In the genomic region with DNA sequence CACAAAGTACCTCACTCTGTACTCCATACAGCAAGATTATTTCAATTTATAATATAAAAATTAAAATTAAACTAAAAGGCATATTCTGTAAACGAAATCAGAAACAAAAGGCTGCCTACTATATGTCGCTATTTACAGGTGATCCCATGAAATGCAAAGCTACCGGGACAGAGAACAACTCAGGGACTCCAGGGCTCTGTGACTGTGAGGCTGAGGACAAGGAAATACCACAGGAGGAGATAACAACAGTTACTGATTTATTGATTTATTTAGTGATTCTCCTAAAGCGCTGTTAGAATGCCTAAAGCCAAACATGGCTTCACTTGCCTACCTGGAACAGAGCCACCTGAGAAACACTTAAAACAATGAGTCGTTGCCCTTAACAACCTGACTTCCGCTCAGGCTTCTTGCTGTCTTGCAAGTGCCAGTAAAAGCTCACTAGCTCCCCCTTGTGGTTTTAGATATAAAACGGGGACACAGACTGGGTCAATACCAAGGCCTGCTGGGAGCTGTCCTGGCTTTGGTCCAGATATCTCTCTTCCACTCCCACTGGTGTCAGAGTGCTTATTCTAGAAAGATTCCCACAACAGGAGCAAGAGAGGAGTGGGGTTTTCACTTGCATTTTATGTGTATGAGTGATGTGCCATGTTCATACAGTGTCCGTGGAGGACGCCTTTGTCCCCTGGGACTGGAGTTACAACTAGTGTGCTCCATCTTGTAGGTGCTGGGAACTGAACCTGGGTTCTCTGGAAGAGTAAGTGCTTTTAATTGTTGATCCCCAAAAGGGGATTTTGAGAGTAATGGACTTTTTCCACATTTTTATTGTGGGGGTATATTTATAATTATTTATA, we compare ENCODE assay signal across 8 mouse cellular contexts. TPM values are rescaled to one million over a fixed set of nuclear protein-coding genes. Genes with fewer than 3 reads are reported as not detected.
DNase-seq lines count a peak whose midpoint lies in the region; ATAC-seq and TF ChIP-seq lines count a peak whose summit lies in the region.

No protein-coding gene starts in this region.

- dilution Hi-C loops in CH12.LX (cut with MboI; ENCODE audit: extremely low pct_ligation_motif_present, extremely low pct_unique_long_range_greater_than_20kb, low sequenced_read_pairs) = no loop called here

- peak; percentile 82 for ATAC-seq in heart, postnatal 0 days (ENCODE audit: insufficient read depth, low read depth)
- peak; percentile 68 for ATAC-seq in liver, embryonic 12.5 days

- H3K4me3 ChIP-seq in CH12.LX (replicated peaks in 1 of 3; ENCODE audit: low read depth in 2 of 3, low read length in 2 of 3, poor library complexity in 1 of 3) = no peak overlapping the region
- H3K4me3 ChIP-seq in forebrain, embryonic 10.5 days = no peak overlapping the region
- H3K4me3 ChIP-seq in heart, postnatal 0 days (ENCODE audit: low read depth, low read length) = no peak overlapping the region
- H3K4me3 ChIP-seq in liver, embryonic 12.5 days = no peak overlapping the region

- no peaks in the 10 kb centered on the region for H3K9me3 ChIP-seq in CH12.LX (replicated peaks; ENCODE audit: low read length)
- no peaks in the 10 kb centered on the region for H3K9me3 ChIP-seq in forebrain, embryonic 10.5 days
- H3K9me3 ChIP-seq in heart, postnatal 0 days (replicated peaks; ENCODE audit: control insufficient read depth, low read length) = no peaks in the 10 kb centered on the region
- H3K9me3 ChIP-seq in liver, embryonic 12.5 days (replicated peaks) = no peaks in the 10 kb centered on the region

- DNase-seq in CH12.LX (ENCODE audit: extremely low read depth) = peak; percentile 96
- peak; percentile 95 for DNase-seq in brain, adult 2 months (ENCODE audit: low read depth, low spot score)
- peak; percentile 66 for DNase-seq in forebrain, embryonic 10.5 days (ENCODE audit: extremely low spot score, low spot score)
- peak; percentile 87 for DNase-seq in heart, postnatal 0 days (ENCODE audit: low spot score)
- DNase-seq in kidney, postnatal 14 days = peak; percentile 86
- peak; percentile 68 for DNase-seq in neural tube, embryonic 10.5 days (ENCODE audit: extremely low spot score, low spot score)
- DNase-seq in telencephalon, adult 2 months (ENCODE audit: low read depth, low spot score) = peak; percentile 84

- TF ChIP-seq EP300 in CH12.LX (IDR thresholded peaks at IDR 0.05; ENCODE audit: low read length) = no peak
- TF ChIP-seq EP300 in heart, postnatal 0 days (IDR thresholded peaks at IDR 0.05; ENCODE audit: low read depth) = no peak

- peaks cover 13 to 45% of the 10 kb centered on the region in 2 experiments for H3K4me1 ChIP-seq in CH12.LX (ENCODE audit: control insufficient read depth in 1 of 2, insufficient read depth in 2 of 2)
- peaks cover 9% of the 10 kb centered on the region for H3K4me1 ChIP-seq in forebrain, embryonic 10.5 days
- peaks cover 7% of the 10 kb centered on the region for H3K4me1 ChIP-seq in heart, postnatal 0 days (ENCODE audit: control insufficient read depth, insufficient read depth)
- peaks cover 44% of the 10 kb centered on the region for H3K4me1 ChIP-seq in liver, embryonic 12.5 days

- in situ Hi-C loops in CH12.LX (cut with MboI; ENCODE audit: low pct_ligation_motif_present, low pct_unique_long_range_greater_than_20kb, low sequenced_read_pairs) = loop anchor here (5.0 kb wide), 1 partner anchor 33 kb away; the partner anchor contains the start of gene Pml

- H3K79me2 ChIP-seq in CH12.LX (replicated peaks; ENCODE audit: control insufficient read depth, extremely low read depth, insufficient read depth, poor library complexity, severe bottlenecking) = no peaks in the 10 kb centered on the region

- no peak overlapping the region for H3K27ac ChIP-seq in CH12.LX (ENCODE audit: insufficient read depth, low read depth)
- no peak overlapping the region for H3K27ac ChIP-seq in forebrain, embryonic 10.5 days
- H3K27ac ChIP-seq in heart, postnatal 0 days (ENCODE audit: low read depth) = no peak overlapping the region
- H3K27ac ChIP-seq in liver, embryonic 12.5 days = no peak overlapping the region

- peak; percentile 96 for TF ChIP-seq RAD21 in CH12.LX (IDR thresholded peaks at IDR 0.05; ENCODE audit: low read depth, low read length)

- H3K4me2 ChIP-seq in CH12.LX (ENCODE audit: insufficient read depth, low read depth, poor library complexity, severe bottlenecking) = no peak overlapping the region
- no peak overlapping the region for H3K4me2 ChIP-seq in heart, postnatal 0 days (ENCODE audit: low read depth, low read length)
- H3K4me2 ChIP-seq in liver, embryonic 12.5 days = 0 out of 2 replicates have a peak overlapping the region, but pooled peaks have one; percentile 18

- TF ChIP-seq CTCF in CH12.LX (conservative IDR thresholded peaks at IDR 0.05 in 1 of 2, IDR thresholded peaks at IDR 0.05 in 1 of 2; ENCODE audit: low read depth in 2 of 2, low read length in 2 of 2) = peak; percentile 87 to 95
- peak; percentile 86 for TF ChIP-seq CTCF in heart, postnatal 0 days (IDR thresholded peaks at IDR 0.05; ENCODE audit: low read depth)

- 40% methylated on average over 9 of the region's 9 CpGs for WGBS in forebrain, embryonic 10.5 days
- 36% methylated on average over 9 of the region's 9 CpGs for WGBS in heart, postnatal 0 days
- WGBS in liver, embryonic 12.5 days (ENCODE audit: insufficient replicate concordance) = 32% methylated on average over 9 of the region's 9 CpGs

- no peak overlapping the region for H3K9ac ChIP-seq in CH12.LX (ENCODE audit: insufficient read depth, low read depth)
- H3K9ac ChIP-seq in heart, postnatal 0 days (replicated peaks; ENCODE audit: low read depth, low read length) = no peak overlapping the region
- no peak overlapping the region for H3K9ac ChIP-seq in liver, embryonic 12.5 days

- no peak for TF ChIP-seq POLR2A in CH12.LX (IDR thresholded peaks at IDR 0.05; ENCODE audit: low read depth, low read length)

- no peaks in the 10 kb centered on the region for H3K36me3 ChIP-seq in CH12.LX (replicated peaks in 1 of 2; ENCODE audit: control insufficient read depth in 1 of 2, insufficient read depth in 1 of 2, low read length in 1 of 2)
- no peaks in the 10 kb centered on the region for H3K36me3 ChIP-seq in forebrain, embryonic 10.5 days (replicated peaks)
- no peaks in the 10 kb centered on the region for H3K36me3 ChIP-seq in heart, postnatal 0 days (replicated peaks; ENCODE audit: control insufficient read depth, insufficient read depth, low read length)
- H3K36me3 ChIP-seq in liver, embryonic 12.5 days = no peaks in the 10 kb centered on the region

- no peaks in the 10 kb centered on the region for H3K27me3 ChIP-seq in CH12.LX (replicated peaks)
- no peaks in the 10 kb centered on the region for H3K27me3 ChIP-seq in forebrain, embryonic 10.5 days (ENCODE audit: poor library complexity, severe bottlenecking)
- no peaks in the 10 kb centered on the region for H3K27me3 ChIP-seq in heart, postnatal 0 days (ENCODE audit: control insufficient read depth, insufficient read depth, low read length)
- peaks cover 3% of the 10 kb centered on the region; the same call in 1 of the 2 replicates for H3K27me3 ChIP-seq in liver, embryonic 12.5 days (replicated peaks)

TF ChIP-seq in CH12.LX, 34 proteins besides CTCF, POLR2A, EP300 and RAD21 (continues in another document):
- TF ChIP-seq MYC (IDR thresholded peaks at IDR 0.05; ENCODE audit: low read depth, low read length) = 0 out of 2 replicates have a peak, but pooled peaks have one; percentile 31
- TF ChIP-seq SIN3A (IDR thresholded peaks at IDR 0.05; ENCODE audit: low read length) = no peak
- no peak for TF ChIP-seq MAZ (IDR thresholded peaks at IDR 0.05; ENCODE audit: low read depth, low read length)
- TF ChIP-seq ETS1 (conservative IDR thresholded peaks at IDR 0.05; ENCODE audit: low read depth, low read length) = no peak
- no peak for TF ChIP-seq USF1 (IDR thresholded peaks at IDR 0.05; ENCODE audit: low read depth, low read length)
- TF ChIP-seq MEF2A (IDR thresholded peaks at IDR 0.05; ENCODE audit: borderline replicate concordance, low read depth, low read length) = 0 out of 2 replicates have a peak, but pooled peaks have one; percentile 48
- 0 out of 2 replicates have a peak, but pooled peaks have one; percentile 4 for TF ChIP-seq USF2 (conservative IDR thresholded peaks at IDR 0.05; ENCODE audit: low read depth, low read length)
- no peak for TF ChIP-seq CHD2 (IDR thresholded peaks at IDR 0.05; ENCODE audit: low read length)
- peak; percentile 21; the same call in 1 of the 2 replicates for TF ChIP-seq MAFK (IDR thresholded peaks at IDR 0.05; ENCODE audit: insufficient replicate concordance, low read length)
- no peak for TF ChIP-seq POLR2AphosphoS2 (IDR thresholded peaks at IDR 0.05; ENCODE audit: low read depth, low read length)
- no peak for TF ChIP-seq ZNF384 (IDR thresholded peaks at IDR 0.05; ENCODE audit: low read depth, low read length)
- no peak for TF ChIP-seq CHD1 (IDR thresholded peaks at IDR 0.05; ENCODE audit: low read depth, low read length)

RNA-seq across cellular contexts. Expression of gene Stoml1, which starts 27.5 kb away (rescaled TPM):
- 40.7 and 41.1 TPM in 2 replicates for total RNA-seq in CH12.LX (2012; rRNA removed)
- 35.3 and 35.4 TPM in 2 replicates for total RNA-seq in CH12.LX (2014; rRNA removed)
- 34.0 and 35.4 TPM in 2 replicates for polyA plus RNA-seq in CH12.LX (2012; ENCODE audit: insufficient read length, low read depth)
- 24.8 and 28.8 TPM in 2 replicates for polyA plus RNA-seq in forebrain, embryonic 10.5 days (2016; fragmentation: Nextera tagmentation; extraction: Ambion mirVana)
- 16.4 and 52.8 TPM in 2 replicates for total RNA-seq in heart, postnatal 0 days (2014; rRNA removed; ENCODE audit: low replicate concordance)
- polyA plus RNA-seq in heart, postnatal 0 days (2015; fragmentation: Nextera tagmentation; extraction: Ambion mirVana) = 21.7 and 23.3 TPM in 2 replicates
- polyA plus RNA-seq in liver, embryonic 12.5 days (2016; fragmentation: Nextera tagmentation; extraction: Ambion mirVana) = 6.5 and 6.6 TPM in 2 replicates

RNA-seq across cellular contexts. Expression of gene Pml, which starts 30.9 kb away (rescaled TPM):
- 21.2 and 26.6 TPM in 2 replicates for total RNA-seq in CH12.LX (2012; rRNA removed)
- total RNA-seq in CH12.LX (2014; rRNA removed) = 6.4 and 8.3 TPM in 2 replicates
- 54.1 and 56.9 TPM in 2 replicates for polyA plus RNA-seq in CH12.LX (2012; ENCODE audit: insufficient read length, low read depth)
- polyA plus RNA-seq in forebrain, embryonic 10.5 days (2016; fragmentation: Nextera tagmentation; extraction: Ambion mirVana) = 13.7 and 14.4 TPM in 2 replicates
- 11.4 and 15.0 TPM in 2 replicates for total RNA-seq in heart, postnatal 0 days (2014; rRNA removed; ENCODE audit: low replicate concordance)
- polyA plus RNA-seq in heart, postnatal 0 days (2015; fragmentation: Nextera tagmentation; extraction: Ambion mirVana) = 5.2 and 5.6 TPM in 2 replicates
- polyA plus RNA-seq in liver, embryonic 12.5 days (2016; fragmentation: Nextera tagmentation; extraction: Ambion mirVana) = 24.4 and 26.5 TPM in 2 replicates

RNA-seq across cellular contexts. Expression of gene Loxl1, which starts 32.5 kb away (rescaled TPM):
- total RNA-seq in CH12.LX (2012; rRNA removed) (not detected in 2 replicates), CH12.LX (2014; rRNA removed) (not detected in 2 replicates)
- polyA plus RNA-seq in CH12.LX (2012; ENCODE audit: insufficient read length, low read depth) = not detected in 2 replicates
- 7.1 and 7.2 TPM in 2 replicates for polyA plus RNA-seq in forebrain, embryonic 10.5 days (2016; fragmentation: Nextera tagmentation; extraction: Ambion mirVana)
- 44.1 and 61.7 TPM in 2 replicates for total RNA-seq in heart, postnatal 0 days (2014; rRNA removed; ENCODE audit: low replicate concordance)
- 39.2 and 40.7 TPM in 2 replicates for polyA plus RNA-seq in heart, postnatal 0 days (2015; fragmentation: Nextera tagmentation; extraction: Ambion mirVana)
- polyA plus RNA-seq in liver, embryonic 12.5 days (2016; fragmentation: Nextera tagmentation; extraction: Ambion mirVana) = 3.7 and 5.1 TPM in 2 replicates
